Mouse (Mus musculus) lung, adult 2 months (tissue): ENCODE data around the gene Tusc2.

Source experiments
- CTCF ChIP-seq: fragments of 200-500 bp; IDR thresholded peaks from 2 replicates; pipeline ENCODE4 v1.5.1; 2011; ENCODE audit warnings: mild to moderate bottlenecking, low read length, control low read depth; ENCODE audit not compliant: insufficient read depth
- POLR2A ChIP-seq: fragments of 200-500 bp; IDR thresholded peaks from 2 replicates; pipeline ENCODE4 v1.6.1; 2011; ENCODE audit warnings: low read depth, mild to moderate bottlenecking, control low read depth, low read length, borderline replicate concordance; ENCODE audit errors: extremely low read depth

DNA sequence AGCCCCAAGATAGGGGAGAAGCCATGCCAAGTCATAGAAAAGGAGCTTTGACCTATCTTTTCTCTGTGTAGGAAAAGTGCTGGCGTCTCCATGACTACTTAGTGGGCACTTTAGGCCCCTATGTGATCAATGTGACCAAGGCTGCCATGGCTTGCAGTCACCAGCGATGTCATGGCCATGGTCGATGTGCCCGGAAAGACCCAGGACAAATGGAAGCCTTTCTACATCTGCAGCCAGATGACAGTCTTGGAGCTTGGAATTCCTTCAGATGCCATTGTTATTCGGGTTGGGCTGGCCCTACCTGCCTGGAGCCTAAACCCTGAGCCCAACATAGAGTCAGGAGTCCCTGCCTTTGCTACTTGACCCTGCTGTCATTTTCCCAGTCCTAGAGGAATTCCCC, 23.4 kb downstream of the Tusc2 start:
- TF ChIP-seq CTCF (no peak), POLR2A (no peak)
